Mouse (Mus musculus): ENCODE data around the gene Htr1d.

- TF ChIP-seq POLR2A (IDR thresholded peaks at IDR 0.05; ENCODE audit: extremely low read depth, insufficient read depth, low read length) = no peak
- no peak for TF ChIP-seq CTCF (IDR thresholded peaks at IDR 0.05; ENCODE audit: extremely low read depth, insufficient read depth, low read length)
Observed at GRCm38 (mm10) chr4:136377001-136377400, 46.3 kb upstream of the Htr1d start.
